Mouse (Mus musculus): Measurements from ENCODE around the gene Hmg20b.

Gene Hmg20b

DNA sequence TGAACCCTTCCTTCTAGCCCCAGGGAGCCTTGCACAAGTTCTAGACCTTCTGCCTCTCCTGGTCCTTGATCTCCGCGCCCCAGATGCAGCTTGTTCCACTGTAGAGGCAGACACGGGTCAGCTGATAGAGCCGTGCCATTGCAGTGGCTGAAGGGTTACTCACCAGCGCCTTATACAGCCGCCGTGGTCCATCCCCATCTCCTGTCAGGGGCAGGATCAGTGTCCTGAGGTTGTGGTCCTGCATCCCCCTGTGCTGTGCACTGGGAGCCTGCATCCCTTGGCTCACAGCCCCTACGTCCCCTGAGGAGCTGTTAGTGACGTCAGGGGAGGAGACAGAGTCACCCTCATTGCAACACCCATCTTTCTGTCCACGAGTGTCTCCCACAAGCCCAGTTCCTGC, 47.0 kb downstream of the Hmg20b start:
- DNase-seq, result no peak

DNA sequence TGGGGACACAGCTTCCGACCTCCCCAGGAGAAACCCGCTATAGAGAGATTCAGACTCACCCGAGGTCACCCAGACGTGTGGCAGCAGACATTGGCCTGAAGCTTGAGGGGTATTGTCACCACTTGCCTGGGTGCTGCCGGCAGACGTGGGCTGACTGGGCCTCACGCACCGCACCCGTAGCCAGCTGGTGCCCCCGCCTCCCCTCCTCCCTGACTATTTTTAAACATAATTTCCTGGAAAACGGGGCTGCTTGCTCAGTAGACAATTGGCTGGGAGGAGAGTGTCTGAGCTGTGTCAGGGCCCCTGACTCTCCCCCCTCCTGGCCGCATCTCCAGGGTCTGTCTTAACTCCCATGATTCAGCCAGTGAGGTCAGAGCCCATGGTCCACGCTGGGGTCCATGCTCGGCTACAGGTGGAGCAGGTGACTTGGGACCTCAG, 47.5 kb downstream of the Hmg20b start:
- DNase-seq, result peak; percentile 52

DNA sequence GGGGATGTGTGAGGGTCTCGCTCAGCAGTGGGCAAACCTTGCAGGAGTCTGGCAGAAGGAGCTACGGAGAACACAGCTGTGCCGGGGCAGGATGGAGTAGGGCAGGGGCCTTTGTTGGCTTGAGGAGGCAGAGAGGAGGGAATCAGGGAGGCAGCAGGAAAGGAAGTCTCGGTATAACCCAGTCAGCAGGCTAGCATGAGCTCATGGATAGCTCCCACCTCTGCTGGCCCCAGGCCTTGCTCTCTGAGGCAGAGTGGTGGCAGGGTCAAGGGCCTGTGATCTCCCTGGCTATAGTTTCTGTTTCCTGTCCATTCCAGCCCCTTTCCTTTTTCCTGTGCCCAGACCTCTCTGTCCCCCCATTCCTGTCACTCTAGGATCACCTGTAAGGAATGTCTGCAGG, 48.0 kb downstream of the Hmg20b start:
- DNase-seq, result no peak

DNA sequence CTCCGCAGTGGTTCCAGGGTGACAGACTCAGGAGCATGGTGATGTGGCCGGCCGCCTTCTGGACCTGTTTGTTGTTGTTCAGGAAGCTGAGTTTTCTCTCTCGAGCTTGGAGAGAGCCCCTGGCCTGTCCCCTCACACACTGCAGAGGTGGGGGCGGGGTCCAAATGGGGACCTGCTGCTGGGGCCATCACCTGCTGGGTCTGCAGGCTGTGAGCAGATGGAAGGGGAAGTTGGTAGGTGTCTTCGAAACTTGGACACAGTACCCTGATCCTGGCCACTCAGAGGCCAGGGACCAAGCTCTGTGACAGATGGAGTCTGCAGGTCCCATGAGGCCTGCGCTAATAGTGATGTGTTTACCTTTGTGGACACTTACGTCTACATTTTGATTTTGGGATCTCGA, 49.0 kb downstream of the Hmg20b start:
- DNase-seq, result no peak

DNA sequence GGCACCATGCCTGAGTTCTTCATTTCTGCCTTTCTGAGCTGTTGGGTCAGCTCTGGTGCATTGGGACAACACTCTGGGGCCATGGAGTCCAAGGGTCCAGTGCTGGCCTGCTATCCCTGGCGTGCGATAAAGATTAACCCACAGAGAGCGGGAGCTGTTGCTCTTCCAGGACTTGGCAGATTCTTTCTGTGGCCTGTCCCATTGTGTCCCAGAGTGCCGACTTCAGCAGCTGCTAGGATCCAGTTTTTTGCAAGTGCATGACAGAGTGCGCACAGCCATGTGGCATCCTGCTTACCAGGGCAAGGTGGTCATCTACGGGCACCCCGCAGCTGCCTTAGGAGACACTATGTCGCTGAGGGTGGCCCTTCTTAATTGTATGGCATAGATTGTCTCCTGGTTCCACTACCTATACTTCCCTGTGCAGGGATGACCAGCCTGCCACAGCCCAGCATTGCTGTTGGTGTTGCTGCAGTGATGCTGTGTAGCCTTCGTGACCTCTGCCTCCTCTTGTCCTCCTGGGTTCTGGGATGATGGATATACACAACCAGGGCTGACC, 49.9 kb downstream of the Hmg20b start:
- DNase-seq, result no peak

DNA sequence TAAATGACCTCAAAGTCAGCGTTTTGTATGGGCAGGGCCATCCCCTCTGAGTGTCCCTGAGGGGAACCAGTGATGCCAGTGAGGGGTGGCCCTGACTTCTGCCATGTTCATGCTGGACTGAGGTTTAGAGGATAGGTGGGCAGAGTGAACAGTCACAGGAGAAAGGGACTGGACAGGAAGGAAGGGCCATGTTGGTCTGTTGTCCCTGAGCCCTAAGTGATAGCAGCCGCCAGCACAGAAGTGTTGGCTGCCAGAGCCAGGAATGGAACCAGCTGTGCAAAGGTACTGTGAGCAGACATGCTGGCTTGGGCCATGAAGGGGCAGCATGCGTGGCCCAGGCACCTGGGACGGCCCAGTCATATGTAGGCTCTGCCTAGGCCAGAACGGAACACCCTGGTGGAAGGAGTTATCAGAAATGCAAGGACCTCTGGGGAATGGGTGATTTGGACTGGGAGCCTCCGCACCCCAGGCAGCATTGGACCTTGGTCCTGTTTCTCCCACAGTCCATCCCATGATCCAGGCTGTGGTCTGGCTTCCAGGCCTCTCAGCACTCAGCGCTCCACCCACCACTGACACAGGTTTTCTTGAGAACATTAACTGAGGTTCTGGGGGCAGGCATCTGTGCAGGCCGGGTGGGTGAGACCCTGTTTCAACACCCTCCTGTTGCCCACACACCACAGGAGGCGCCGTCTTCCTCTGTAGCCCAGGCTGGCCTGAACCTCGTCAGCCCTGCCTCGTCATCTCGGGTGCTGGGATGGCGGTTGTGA, 50.5 kb downstream of the Hmg20b start:
- DNase-seq, result no peak

DNA sequence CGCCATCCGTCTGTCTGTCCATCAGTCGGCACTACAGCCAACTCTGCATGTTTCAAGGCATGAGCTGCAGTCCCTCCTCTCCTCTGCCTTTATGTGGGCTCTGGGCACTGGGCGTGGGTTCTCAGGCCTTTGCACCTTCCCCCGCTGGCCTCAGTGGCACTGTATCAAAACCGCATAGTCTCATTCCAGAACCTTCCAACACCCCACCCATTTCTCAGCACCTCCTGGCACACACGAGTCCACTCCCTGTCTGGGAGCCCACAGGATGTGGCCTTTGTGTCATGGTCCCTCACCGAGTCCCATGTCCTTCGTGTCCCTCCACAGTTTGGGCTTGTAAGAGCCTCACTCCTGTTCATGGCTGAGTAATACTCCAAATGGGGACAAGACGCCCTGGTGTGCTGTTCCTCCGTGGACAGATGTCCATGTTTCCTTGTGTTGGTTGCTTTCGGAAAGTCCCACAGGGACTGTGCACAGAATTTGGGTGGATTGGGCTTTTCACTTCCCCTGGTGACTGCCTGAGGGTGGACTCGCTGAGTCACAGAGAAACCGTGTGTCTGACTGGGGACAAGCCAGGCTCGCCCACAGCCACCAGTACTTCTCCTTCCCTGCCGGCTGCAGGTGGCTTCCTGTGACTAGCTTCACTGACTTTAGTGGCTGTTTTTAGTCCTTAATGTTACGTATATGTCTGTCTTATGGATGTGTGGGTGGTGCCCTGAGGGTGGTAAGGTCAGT, 51.7 kb downstream of the Hmg20b start:
- DNase-seq, result no peak

DNA sequence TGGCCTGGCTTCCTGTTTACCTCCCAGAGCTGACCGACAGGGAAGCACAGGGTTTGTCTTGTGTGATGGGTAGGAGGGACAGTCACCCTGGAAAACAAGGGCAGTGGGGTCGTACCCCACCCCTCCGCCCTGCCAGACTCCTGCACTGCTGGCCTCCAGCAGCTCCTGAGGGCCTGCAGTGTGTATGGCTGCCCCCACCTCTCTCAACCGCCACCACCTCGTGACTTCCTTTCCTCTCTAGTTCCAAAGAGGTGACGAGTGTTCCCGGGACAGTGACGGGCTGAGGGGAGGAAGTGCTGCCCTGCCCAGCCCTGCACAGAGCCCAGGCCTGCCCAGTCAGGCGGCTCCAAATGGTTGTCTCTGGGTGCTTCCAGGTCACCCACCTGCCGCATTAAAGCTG, 52.4 kb downstream of the Hmg20b start:
- DNase-seq, result peak; percentile 45

DNA sequence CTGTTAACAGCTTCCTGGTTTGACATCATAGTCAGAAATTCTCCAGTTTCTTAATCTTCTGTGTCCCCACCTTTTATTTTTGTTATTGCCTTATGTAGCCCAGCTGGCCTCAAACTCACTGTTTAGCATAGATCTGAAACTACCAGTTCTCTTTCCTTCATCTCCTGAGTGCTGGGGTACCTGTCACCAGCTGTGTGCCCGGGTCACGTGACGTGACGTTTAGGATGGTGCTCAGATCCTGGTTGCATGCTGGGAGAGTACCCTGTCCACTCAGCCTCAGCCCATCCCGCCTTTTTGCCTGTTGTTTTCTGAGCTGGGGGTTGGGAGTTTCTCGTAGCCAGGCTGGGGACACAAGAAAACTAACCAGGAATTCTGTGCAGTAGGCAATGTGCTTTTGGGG, 53.0 kb downstream of the Hmg20b start:
- no peak for DNase-seq

Measured in liver (tissue).